Mouse (Mus musculus) lung, adult 2 months (tissue): ENCODE measurements around the gene Ephb3.

Experiments used
- CTCF ChIP-seq: fragments of 200-500 bp; IDR thresholded peaks from 2 replicates; pipeline ENCODE4 v1.5.1; 2011; ENCODE audit warnings: mild to moderate bottlenecking, low read length, control low read depth; ENCODE audit not compliant: insufficient read depth
- POLR2A ChIP-seq: fragments of 200-500 bp; IDR thresholded peaks from 2 replicates; pipeline ENCODE4 v1.6.1; 2011; ENCODE audit warnings: low read depth, mild to moderate bottlenecking, control low read depth, low read length, borderline replicate concordance; ENCODE audit errors: extremely low read depth

- TF ChIP-seq POLR2A, result no peak
- no peak for TF ChIP-seq CTCF
Observed at GRCm38 (mm10) chr16:21240547-21240946, 36.0 kb downstream of the Ephb3 start.
